Mouse (Mus musculus): ENCODE data around the gene Rock2.
A peak's percentile ranks its signal among the peaks of the same experiment; 100 is the strongest.

Gene Rock2

GRCm38 (mm10) chr12:16900625-16901222 lies 6.0 kb downstream of the Rock2 start:
- ATAC-seq (ENCODE audit: low TSS enrichment) = no peak

GRCm38 (mm10) chr12:16903949-16904635 lies 9.4 kb downstream of the Rock2 start:
- ATAC-seq (ENCODE audit: low TSS enrichment) = peak; percentile 96

GRCm38 (mm10) chr12:16907282-16907846 lies 12.7 kb downstream of the Rock2 start:
- ATAC-seq (ENCODE audit: low TSS enrichment) = no peak

GRCm38 (mm10) chr12:16907953-16908648 lies 13.4 kb downstream of the Rock2 start:
- ATAC-seq (ENCODE audit: low TSS enrichment) = no peak

- no peak for ATAC-seq (ENCODE audit: low TSS enrichment)
These were observed 16.8 kb downstream of the Rock2 start for GRCm38 (mm10) chr12:16911524-16911923.

- ATAC-seq (ENCODE audit: low TSS enrichment) = no peak
These were observed 17.9 kb downstream of the Rock2 start for GRCm38 (mm10) chr12:16912600-16912999.

- ATAC-seq (ENCODE audit: low TSS enrichment) = no peak
These were observed 25.6 kb downstream of the Rock2 start for GRCm38 (mm10) chr12:16920186-16920860.

GRCm38 (mm10) chr12:16927889-16928288 lies 33.2 kb downstream of the Rock2 start:
- peak; percentile 82 for ATAC-seq (ENCODE audit: low TSS enrichment)

GRCm38 (mm10) chr12:16934423-16934822 lies 39.7 kb downstream of the Rock2 start:
- ATAC-seq (ENCODE audit: low TSS enrichment) = no peak

GRCm38 (mm10) chr12:16941976-16942375 lies 47.3 kb downstream of the Rock2 start:
- ATAC-seq (ENCODE audit: low TSS enrichment) = no peak

- no peak for ATAC-seq (ENCODE audit: low TSS enrichment)
These were observed 53.5 kb downstream of the Rock2 start for GRCm38 (mm10) chr12:16948239-16948638.

- no peak for ATAC-seq (ENCODE audit: low TSS enrichment)
These were observed 64.2 kb downstream of the Rock2 start for GRCm38 (mm10) chr12:16958851-16959250.

GRCm38 (mm10) chr12:16963354-16963753 lies 68.7 kb downstream of the Rock2 start:
- no peak for ATAC-seq (ENCODE audit: low TSS enrichment)

GRCm38 (mm10) chr12:16966811-16967210 lies 72.1 kb downstream of the Rock2 start:
- ATAC-seq (ENCODE audit: low TSS enrichment) = no peak

- no peak for ATAC-seq (ENCODE audit: low TSS enrichment)
These were observed 82.4 kb downstream of the Rock2 start for GRCm38 (mm10) chr12:16977120-16977519.

GRCm38 (mm10) chr12:16985778-16986177 lies 91.1 kb downstream of the Rock2 start:
- ATAC-seq (ENCODE audit: low TSS enrichment) = no peak

GRCm38 (mm10) chr12:16991376-16991775 lies 96.7 kb downstream of the Rock2 start:
- ATAC-seq (ENCODE audit: low TSS enrichment) = no peak

- no peak for ATAC-seq (ENCODE audit: low TSS enrichment)
These were observed 97.7 kb downstream of the Rock2 start for GRCm38 (mm10) chr12:16992355-16992754.

GRCm38 (mm10) chr12:16994291-16994690 lies 99.6 kb downstream of the Rock2 start:
- ATAC-seq (ENCODE audit: low TSS enrichment) = no peak

- ATAC-seq (ENCODE audit: low TSS enrichment) = no peak
These were observed 101.6 kb downstream of the Rock2 start for GRCm38 (mm10) chr12:16996281-16996680.

GRCm38 (mm10) chr12:16996886-16997462 lies 102.3 kb downstream of the Rock2 start:
- peak; percentile 51 for ATAC-seq (ENCODE audit: low TSS enrichment)

- ATAC-seq (ENCODE audit: low TSS enrichment) = no peak
These were observed 104.5 kb downstream of the Rock2 start for GRCm38 (mm10) chr12:16999146-16999545.

Measured in frontal cortex, adult (tissue).